Mouse (Mus musculus): ENCODE results near the gene Ly6g5c. TPM values are rescaled to one million over a fixed set of nuclear protein-coding genes. Genes with fewer than 3 reads are reported as not detected.

Ly6g5c gene
- polyA plus RNA-seq, 1 experiment: not detected

GRCm38 (mm10) chr17:35154616-35155015, 46.5 kb downstream of the Ly6g5c start:
- Histone ChIP-seq H3K4me1 (ENCODE audit: control insufficient read depth, insufficient read depth, low read length) (no peaks in the 10 kb centered on the region), H3K4me3 (ENCODE audit: insufficient read depth, low read length) (no peak overlapping the region), H3K27ac (ENCODE audit: insufficient read depth, low read depth, low read length) (no peak overlapping the region)
- TF ChIP-seq POLR2A (IDR thresholded peaks at IDR 0.05; ENCODE audit: borderline replicate concordance, low read depth, low read length): no peak
- no peak for TF ChIP-seq CTCF (IDR thresholded peaks at IDR 0.05; ENCODE audit: low read depth, low read length)

GRCm38 (mm10) chr17:35155451-35155850, 47.4 kb downstream of the Ly6g5c start:
- Histone ChIP-seq H3K4me3 (ENCODE audit: insufficient read depth, low read length) (no peak overlapping the region), H3K4me1 (ENCODE audit: control insufficient read depth, insufficient read depth, low read length) (no peaks in the 10 kb centered on the region), H3K27ac (ENCODE audit: insufficient read depth, low read depth, low read length) (no peak overlapping the region)
- TF ChIP-seq CTCF (IDR thresholded peaks at IDR 0.05; ENCODE audit: low read depth, low read length): no peak
- TF ChIP-seq POLR2A (IDR thresholded peaks at IDR 0.05; ENCODE audit: borderline replicate concordance, low read depth, low read length): no peak

- Histone ChIP-seq H3K27ac (ENCODE audit: insufficient read depth, low read depth, low read length) (no peak overlapping the region), H3K4me3 (ENCODE audit: insufficient read depth, low read length) (no peak overlapping the region), H3K4me1 (ENCODE audit: control insufficient read depth, insufficient read depth, low read length) (no peaks in the 10 kb centered on the region)
- TF ChIP-seq POLR2A (IDR thresholded peaks at IDR 0.05; ENCODE audit: borderline replicate concordance, low read depth, low read length) (no peak), CTCF (IDR thresholded peaks at IDR 0.05; ENCODE audit: low read depth, low read length) (no peak)
Observed at GRCm38 (mm10) chr17:35156461-35157200, 48.6 kb downstream of the Ly6g5c start.

- Histone ChIP-seq H3K27ac (ENCODE audit: insufficient read depth, low read depth, low read length) (no peak overlapping the region), H3K4me1 (ENCODE audit: control insufficient read depth, insufficient read depth, low read length) (peaks cover 3% of the 10 kb centered on the region; the same call in 1 of the 2 replicates), H3K4me3 (ENCODE audit: insufficient read depth, low read length) (no peak overlapping the region)
- TF ChIP-seq CTCF (IDR thresholded peaks at IDR 0.05; ENCODE audit: low read depth, low read length) (no peak), POLR2A (IDR thresholded peaks at IDR 0.05; ENCODE audit: borderline replicate concordance, low read depth, low read length) (no peak)
Observed at GRCm38 (mm10) chr17:35157254-35157653, 49.2 kb downstream of the Ly6g5c start.

- TF ChIP-seq POLR2A (IDR thresholded peaks at IDR 0.05; ENCODE audit: borderline replicate concordance, low read depth, low read length): no peak
- no peak for TF ChIP-seq CTCF (IDR thresholded peaks at IDR 0.05; ENCODE audit: low read depth, low read length)
- H3K4me3 ChIP-seq (ENCODE audit: insufficient read depth, low read length): no peak overlapping the region
- H3K4me1 ChIP-seq (ENCODE audit: control insufficient read depth, insufficient read depth, low read length): peaks cover 3% of the 10 kb centered on the region; the same call in 1 of the 2 replicates
- no peak overlapping the region for H3K27ac ChIP-seq (ENCODE audit: insufficient read depth, low read depth, low read length)
Observed at GRCm38 (mm10) chr17:35157661-35158175, 49.6 kb downstream of the Ly6g5c start.

- TF ChIP-seq POLR2A (IDR thresholded peaks at IDR 0.05; ENCODE audit: borderline replicate concordance, low read depth, low read length) (no peak), CTCF (IDR thresholded peaks at IDR 0.05; ENCODE audit: low read depth, low read length) (no peak)
- H3K27ac ChIP-seq (ENCODE audit: insufficient read depth, low read depth, low read length): no peak overlapping the region
- no peak overlapping the region for H3K4me3 ChIP-seq (ENCODE audit: insufficient read depth, low read length)
- H3K4me1 ChIP-seq (ENCODE audit: control insufficient read depth, insufficient read depth, low read length): peaks cover 7% of the 10 kb centered on the region; the same call in 1 of the 2 replicates
Observed at GRCm38 (mm10) chr17:35158850-35159593, 50.9 kb downstream of the Ly6g5c start.

GRCm38 (mm10) chr17:35159638-35160037, 51.6 kb downstream of the Ly6g5c start:
- H3K4me3 ChIP-seq (ENCODE audit: insufficient read depth, low read length): no peak overlapping the region
- H3K27ac ChIP-seq (ENCODE audit: insufficient read depth, low read depth, low read length): no peak overlapping the region
- H3K4me1 ChIP-seq (ENCODE audit: control insufficient read depth, insufficient read depth, low read length): peaks cover 7% of the 10 kb centered on the region; the same call in 1 of the 2 replicates
- TF ChIP-seq POLR2A (IDR thresholded peaks at IDR 0.05; ENCODE audit: borderline replicate concordance, low read depth, low read length) (no peak), CTCF (IDR thresholded peaks at IDR 0.05; ENCODE audit: low read depth, low read length) (no peak)

- H3K4me1 ChIP-seq (ENCODE audit: control insufficient read depth, insufficient read depth, low read length): peaks cover 14% of the 10 kb centered on the region
- no peak overlapping the region for H3K27ac ChIP-seq (ENCODE audit: insufficient read depth, low read depth, low read length)
- H3K4me3 ChIP-seq (ENCODE audit: insufficient read depth, low read length): no peak overlapping the region
- TF ChIP-seq POLR2A (IDR thresholded peaks at IDR 0.05; ENCODE audit: borderline replicate concordance, low read depth, low read length): no peak
- no peak for TF ChIP-seq CTCF (IDR thresholded peaks at IDR 0.05; ENCODE audit: low read depth, low read length)
Observed at GRCm38 (mm10) chr17:35161421-35161820, 53.3 kb downstream of the Ly6g5c start.

Other genes starting within 250 kb of the Ly6g5c start
- gene Cfb, start 245.8 kb upstream of the Ly6g5c start, polyA plus RNA-seq (2012; ENCODE audit: insufficient read depth, insufficient read length, missing spikeins): 12.0 and 13.3 TPM in 2 replicates
- 4.0 and 4.6 TPM in 2 replicates for gene Zbtb12, start 228.8 kb upstream of the Ly6g5c start, polyA plus RNA-seq (2012; ENCODE audit: insufficient read depth, insufficient read length, missing spikeins)
- 0.27 TPM in 1 of 2 replicates, not detected in the other for gene Gm20547, start 226.2 kb upstream of the Ly6g5c start, polyA plus RNA-seq (2012; ENCODE audit: insufficient read depth, insufficient read length, missing spikeins)
- not detected in 2 replicates for gene C2, start 210.0 kb upstream of the Ly6g5c start, polyA plus RNA-seq (2012; ENCODE audit: insufficient read depth, insufficient read length, missing spikeins)
- 145 and 150 TPM in 2 replicates for gene Ehmt2, start 209.8 kb upstream of the Ly6g5c start, polyA plus RNA-seq (2012; ENCODE audit: insufficient read depth, insufficient read length, missing spikeins)
- not detected in 2 replicates for gene Slc44a4, start 193.8 kb upstream of the Ly6g5c start, polyA plus RNA-seq (2012; ENCODE audit: insufficient read depth, insufficient read length, missing spikeins)
- gene Neu1, start 177.0 kb upstream of the Ly6g5c start, polyA plus RNA-seq (2012; ENCODE audit: insufficient read depth, insufficient read length, missing spikeins): 73.6 and 73.9 TPM in 2 replicates
- 1.2 and 1.5 TPM in 2 replicates for gene Hspa1b, start 149.0 kb upstream of the Ly6g5c start, polyA plus RNA-seq (2012; ENCODE audit: insufficient read depth, insufficient read length, missing spikeins)
- gene Gm20481, start 138.4 kb upstream of the Ly6g5c start, polyA plus RNA-seq (2012; ENCODE audit: insufficient read depth, insufficient read length, missing spikeins): not detected in 2 replicates
- gene Hspa1a, start 136.1 kb upstream of the Ly6g5c start, polyA plus RNA-seq (2012; ENCODE audit: insufficient read depth, insufficient read length, missing spikeins): 1.3 TPM in 2 replicates
- not detected in 2 replicates for gene Hspa1l, start 135.6 kb upstream of the Ly6g5c start, polyA plus RNA-seq (2012; ENCODE audit: insufficient read depth, insufficient read length, missing spikeins)
- gene Lsm2, start 126.4 kb upstream of the Ly6g5c start, polyA plus RNA-seq (2012; ENCODE audit: insufficient read depth, insufficient read length, missing spikeins): 37.1 and 44.0 TPM in 2 replicates
- gene Vars, start 107.3 kb upstream of the Ly6g5c start, polyA plus RNA-seq (2012; ENCODE audit: insufficient read depth, insufficient read length, missing spikeins): 28.4 and 35.2 TPM in 2 replicates
- 0.31 and 0.34 TPM in 2 replicates for gene Vwa7, start 91.7 kb upstream of the Ly6g5c start, polyA plus RNA-seq (2012; ENCODE audit: insufficient read depth, insufficient read length, missing spikeins)
- not detected in 2 replicates for gene Sapcd1, start 80.3 kb upstream of the Ly6g5c start, polyA plus RNA-seq (2012; ENCODE audit: insufficient read depth, insufficient read length, missing spikeins)
- gene Msh5, start 61.5 kb upstream of the Ly6g5c start, polyA plus RNA-seq (2012; ENCODE audit: insufficient read depth, insufficient read length, missing spikeins): 2.4 and 3.2 TPM in 2 replicates
- 357 and 381 TPM in 2 replicates for gene Clic1, start 58.3 kb upstream of the Ly6g5c start, polyA plus RNA-seq (2012; ENCODE audit: insufficient read depth, insufficient read length, missing spikeins)
- gene Ddah2, start 49.2 kb upstream of the Ly6g5c start, polyA plus RNA-seq (2012; ENCODE audit: insufficient read depth, insufficient read length, missing spikeins): 9.0 and 10.9 TPM in 2 replicates
- gene Ly6g6c, start 42.9 kb upstream of the Ly6g5c start, polyA plus RNA-seq (2012; ENCODE audit: insufficient read depth, insufficient read length, missing spikeins): not detected in 2 replicates
- gene Mpig6b, start 42.1 kb upstream of the Ly6g5c start, polyA plus RNA-seq (2012; ENCODE audit: insufficient read depth, insufficient read length, missing spikeins): not detected in 2 replicates
- not detected in 2 replicates for gene Ly6g6e, start 31.4 kb upstream of the Ly6g5c start, polyA plus RNA-seq (2012; ENCODE audit: insufficient read depth, insufficient read length, missing spikeins)
- gene Ly6g6d, start 30.2 kb upstream of the Ly6g5c start, polyA plus RNA-seq (2012; ENCODE audit: insufficient read depth, insufficient read length, missing spikeins): 1.0 TPM in 1 of 2 replicates, not detected in the other
- not detected in 2 replicates for gene Ly6g6f, start 22.7 kb upstream of the Ly6g5c start, polyA plus RNA-seq (2012; ENCODE audit: insufficient read depth, insufficient read length, missing spikeins)
- 39.8 and 40.7 TPM in 2 replicates for gene Abhd16a, start 19.0 kb upstream of the Ly6g5c start, polyA plus RNA-seq (2012; ENCODE audit: insufficient read depth, insufficient read length, missing spikeins)
- gene Ly6g5b, start 7.1 kb downstream of the Ly6g5c start, polyA plus RNA-seq (2012; ENCODE audit: insufficient read depth, insufficient read length, missing spikeins): 0.54 and 0.92 TPM in 2 replicates
- 24.6 and 29.1 TPM in 2 replicates for gene Gpank1, start 13.2 kb downstream of the Ly6g5c start, polyA plus RNA-seq (2012; ENCODE audit: insufficient read depth, insufficient read length, missing spikeins)
- 136 and 143 TPM in 2 replicates for gene Csnk2b, start 13.8 kb downstream of the Ly6g5c start, polyA plus RNA-seq (2012; ENCODE audit: insufficient read depth, insufficient read length, missing spikeins)
- 29.2 and 30.4 TPM in 2 replicates for gene D17H6S53E, start 18.1 kb downstream of the Ly6g5c start, polyA plus RNA-seq (2012; ENCODE audit: insufficient read depth, insufficient read length, missing spikeins)
- not detected in 2 replicates for gene Apom, start 23.8 kb downstream of the Ly6g5c start, polyA plus RNA-seq (2012; ENCODE audit: insufficient read depth, insufficient read length, missing spikeins)
- 151 and 166 TPM in 2 replicates for gene Bag6, start 26.9 kb downstream of the Ly6g5c start, polyA plus RNA-seq (2012; ENCODE audit: insufficient read depth, insufficient read length, missing spikeins)
- 136 and 162 TPM in 2 replicates for gene Prrc2a, start 56.6 kb downstream of the Ly6g5c start, polyA plus RNA-seq (2012; ENCODE audit: insufficient read depth, insufficient read length, missing spikeins)
- gene Aif1, start 67.8 kb downstream of the Ly6g5c start, polyA plus RNA-seq (2012; ENCODE audit: insufficient read depth, insufficient read length, missing spikeins): 420 and 469 TPM in 2 replicates
- gene Lst1, start 80.2 kb downstream of the Ly6g5c start, polyA plus RNA-seq (2012; ENCODE audit: insufficient read depth, insufficient read length, missing spikeins): 811 and 856 TPM in 2 replicates
- not detected in 2 replicates for gene Ltb, start 86.2 kb downstream of the Ly6g5c start, polyA plus RNA-seq (2012; ENCODE audit: insufficient read depth, insufficient read length, missing spikeins)
- gene Tnf, start 93.7 kb downstream of the Ly6g5c start, polyA plus RNA-seq (2012; ENCODE audit: insufficient read depth, insufficient read length, missing spikeins): 11.9 and 12.8 TPM in 2 replicates
- gene Lta, start 97.1 kb downstream of the Ly6g5c start, polyA plus RNA-seq (2012; ENCODE audit: insufficient read depth, insufficient read length, missing spikeins): not detected in 2 replicates
- not detected in 2 replicates for gene Gm16181, start 112.6 kb downstream of the Ly6g5c start, polyA plus RNA-seq (2012; ENCODE audit: insufficient read depth, insufficient read length, missing spikeins)
- 11.2 and 15.1 TPM in 2 replicates for gene Atp6v1g2, start 125.4 kb downstream of the Ly6g5c start, polyA plus RNA-seq (2012; ENCODE audit: insufficient read depth, insufficient read length, missing spikeins)
- gene Nfkbil1, start 127.5 kb downstream of the Ly6g5c start, polyA plus RNA-seq (2012; ENCODE audit: insufficient read depth, insufficient read length, missing spikeins): 15.5 and 15.7 TPM in 2 replicates
- gene Ddx39b, start 133.5 kb downstream of the Ly6g5c start, polyA plus RNA-seq (2012; ENCODE audit: insufficient read depth, insufficient read length, missing spikeins): 164 and 169 TPM in 2 replicates
- gene H2-D1, start 154.5 kb downstream of the Ly6g5c start, polyA plus RNA-seq (2012; ENCODE audit: insufficient read depth, insufficient read length, missing spikeins): 2,808 and 2,856 TPM in 2 replicates
- gene H2-Q1, start 212.1 kb downstream of the Ly6g5c start, polyA plus RNA-seq (2012; ENCODE audit: insufficient read depth, insufficient read length, missing spikeins): 0.63 and 0.80 TPM in 2 replicates
- 0.91 and 1.2 TPM in 2 replicates for gene H2-Q2, start 234.0 kb downstream of the Ly6g5c start, polyA plus RNA-seq (2012; ENCODE audit: insufficient read depth, insufficient read length, missing spikeins)